Mouse (Mus musculus): ENCODE data around the gene Lgals3bp.

Gene Lgals3bp

GRCm38 (mm10) chr11:118423266-118423971, 21.5 kb upstream of the Lgals3bp start:
- DNase-seq (ENCODE audit: low spot score): peak; percentile 91

- DNase-seq (ENCODE audit: low spot score): no peak
Observed at GRCm38 (mm10) chr11:118420261-118420660, 18.4 kb upstream of the Lgals3bp start.

- peak; percentile 99 for DNase-seq (ENCODE audit: low spot score)
Observed at GRCm38 (mm10) chr11:118418834-118419504, 17.1 kb upstream of the Lgals3bp start, which contains the start of gene Cant1. Cant1 (minus strand) TSS chr11:118419086.

GRCm38 (mm10) chr11:118418442-118418833, 16.5 kb upstream of the Lgals3bp start:
- DNase-seq (ENCODE audit: low spot score): no peak

- DNase-seq (ENCODE audit: low spot score): no peak
Observed at GRCm38 (mm10) chr11:118417496-118417895, 15.6 kb upstream of the Lgals3bp start.

- DNase-seq (ENCODE audit: low spot score): no peak
Observed at GRCm38 (mm10) chr11:118416046-118416445, 14.2 kb upstream of the Lgals3bp start.

GRCm38 (mm10) chr11:118415630-118416029, 13.7 kb upstream of the Lgals3bp start:
- no peak for DNase-seq (ENCODE audit: low spot score)

GRCm38 (mm10) chr11:118414270-118414669, 12.4 kb upstream of the Lgals3bp start:
- no peak for DNase-seq (ENCODE audit: low spot score)

- DNase-seq (ENCODE audit: low spot score): no peak
Observed at GRCm38 (mm10) chr11:118413055-118413454, 11.2 kb upstream of the Lgals3bp start.

GRCm38 (mm10) chr11:118412601-118413000, 10.7 kb upstream of the Lgals3bp start:
- no peak for DNase-seq (ENCODE audit: low spot score)

GRCm38 (mm10) chr11:118411271-118411670, 9.4 kb upstream of the Lgals3bp start:
- no peak for DNase-seq (ENCODE audit: low spot score)

GRCm38 (mm10) chr11:118410479-118410878, 8.6 kb upstream of the Lgals3bp start:
- DNase-seq (ENCODE audit: low spot score): no peak

- DNase-seq (ENCODE audit: low spot score): no peak
Observed at GRCm38 (mm10) chr11:118410073-118410444, 8.2 kb upstream of the Lgals3bp start.

- DNase-seq (ENCODE audit: low spot score): no peak
Observed at GRCm38 (mm10) chr11:118409106-118410072, 7.5 kb upstream of the Lgals3bp start.

GRCm38 (mm10) chr11:118408051-118408740, 6.3 kb upstream of the Lgals3bp start:
- DNase-seq (ENCODE audit: low spot score): no peak

- DNase-seq (ENCODE audit: low spot score): no peak
Observed at GRCm38 (mm10) chr11:118407318-118407910, 5.5 kb upstream of the Lgals3bp start.

GRCm38 (mm10) chr11:118406521-118406920, 4.6 kb upstream of the Lgals3bp start:
- no peak for DNase-seq (ENCODE audit: low spot score)

- no peak for DNase-seq (ENCODE audit: low spot score)
Observed at GRCm38 (mm10) chr11:118405311-118405710, 3.4 kb upstream of the Lgals3bp start.

GRCm38 (mm10) chr11:118403951-118404899, 2.3 kb upstream of the Lgals3bp start:
- DNase-seq (ENCODE audit: low spot score): no peak

GRCm38 (mm10) chr11:118403183-118403582, 1.3 kb upstream of the Lgals3bp start:
- DNase-seq (ENCODE audit: low spot score): no peak
